Mouse (Mus musculus): ENCODE results near the gene Fmn2.

The Fmn2 gene

DNA sequence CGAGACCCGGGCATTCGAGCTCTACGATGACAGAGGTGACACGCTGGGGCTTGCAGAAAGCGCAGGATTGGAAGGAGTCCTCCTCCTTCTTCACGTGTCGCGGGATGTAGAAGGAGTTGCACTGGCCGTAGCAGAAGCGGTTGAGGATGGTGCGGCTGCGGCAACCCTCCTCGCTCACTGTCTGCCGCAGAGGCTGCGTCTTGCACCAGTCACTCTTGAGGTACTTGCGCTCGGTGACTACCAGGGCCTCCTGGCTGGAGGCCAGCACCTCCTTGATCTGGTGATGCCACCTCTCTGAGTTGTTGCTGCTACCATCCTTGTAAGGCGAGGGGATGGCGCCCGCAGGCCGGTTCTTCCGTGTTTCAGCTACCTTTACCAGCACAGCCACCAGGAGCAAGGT lies 335.2 kb downstream of the Fmn2 start:
- DNase-seq, result no peak

DNA sequence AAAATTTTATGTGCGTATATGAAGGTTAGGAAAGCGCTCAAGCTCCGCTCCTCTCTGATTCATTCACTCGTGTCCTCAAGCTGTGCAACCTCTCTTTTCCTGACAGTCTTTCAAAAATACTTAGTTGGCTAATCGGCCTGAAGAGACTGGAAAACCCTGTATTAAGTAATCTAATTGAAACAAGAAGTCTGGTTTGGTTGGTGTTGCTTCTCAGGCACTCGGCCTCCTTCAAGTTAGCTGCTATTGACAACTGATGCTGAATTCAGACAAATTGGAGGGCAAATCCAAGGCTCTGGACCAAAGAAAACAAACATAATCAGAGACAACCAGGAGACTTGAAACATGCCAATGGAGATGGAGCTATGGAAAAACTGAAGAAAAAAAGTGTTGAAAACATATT lies 343.2 kb downstream of the Fmn2 start:
- DNase-seq, result no peak

DNA sequence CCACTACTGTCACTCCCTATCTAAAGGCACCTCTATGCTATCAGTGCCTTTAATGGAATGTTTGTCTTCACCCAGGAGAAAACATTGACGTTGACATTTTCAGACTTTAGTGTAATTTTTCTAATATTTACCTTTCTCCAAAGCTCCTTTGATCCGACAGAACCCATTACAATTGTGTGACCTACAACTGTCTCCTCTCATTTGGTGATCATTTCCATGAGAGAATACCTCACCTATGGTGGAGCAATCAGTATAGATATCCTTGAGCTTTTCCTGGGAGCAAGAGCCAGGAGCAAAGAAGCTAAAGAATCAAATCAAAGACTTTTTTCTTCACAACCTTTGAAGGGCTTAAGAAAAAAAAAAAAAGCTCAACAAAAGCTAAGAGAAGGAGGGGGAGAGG lies 354.6 kb downstream of the Fmn2 start:
- no peak for DNase-seq

DNA sequence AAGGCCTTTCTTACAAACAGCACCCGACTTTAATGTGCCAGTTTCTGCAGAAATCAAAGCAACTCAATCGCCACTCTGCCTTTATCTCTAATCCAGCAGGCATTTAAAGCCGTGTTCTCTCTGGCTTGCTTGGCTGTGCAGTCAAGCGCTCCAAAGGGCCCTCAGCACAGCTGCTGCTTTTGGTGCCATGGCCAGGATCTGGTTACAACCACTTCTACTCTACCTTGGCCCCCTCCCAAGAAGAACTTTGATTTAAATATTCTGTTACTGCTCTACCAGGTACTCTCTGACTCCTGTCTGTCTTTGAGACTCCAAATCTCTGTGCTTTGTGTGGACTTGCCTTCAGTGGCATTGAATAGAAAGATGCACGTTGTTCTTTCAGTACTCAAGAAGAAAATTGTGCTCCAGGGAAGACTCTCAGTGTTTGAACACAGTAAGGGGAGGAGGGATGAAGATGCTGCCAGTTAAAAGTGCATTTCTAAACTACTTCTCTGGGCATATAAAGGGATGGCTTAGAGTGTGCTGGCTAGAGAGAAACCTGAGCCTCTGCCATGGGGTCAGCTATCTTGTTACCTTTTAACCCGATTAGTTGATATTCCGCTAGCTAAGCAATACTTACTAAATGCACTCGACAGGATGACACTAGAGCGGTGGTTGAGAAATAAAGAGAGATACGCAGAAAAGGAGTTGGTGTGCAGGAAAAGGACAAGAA lies 358.9 kb downstream of the Fmn2 start:
- peak; percentile 51 for DNase-seq

Data from kidney, adult 11 months (tissue).